Mouse (Mus musculus): Measurements from ENCODE around the gene Tmem135. TPM values are rescaled to one million over a fixed set of nuclear protein-coding genes. Genes with fewer than 3 reads are reported as not detected.
A peak's percentile ranks its signal among the peaks of the same experiment; 100 is the strongest.

Tmem135 gene
- total and polyA plus RNA-seq, 3 experiments: 27.2 to 45.1 (median 43.2) TPM

GRCm38 (mm10) chr7:89140640-89141300 lies 263.3 kb downstream of the Tmem135 start:
- DNase-seq: no peak
- Histone ChIP-seq H3K79me2 (replicated peaks; ENCODE audit: control insufficient read depth, insufficient read depth, low read length) (no peaks in the 10 kb centered on the region), H3K27ac (no peak overlapping the region), H3K4me3 (no peak overlapping the region), H3K4me1 (ENCODE audit: control insufficient read depth, insufficient read depth, low read length) (no peaks in the 10 kb centered on the region), H3K27me3 (ENCODE audit: control insufficient read depth, insufficient read depth, low read length) (no peaks in the 10 kb centered on the region), H3K9ac (ENCODE audit: low read depth, low read length) (no peak overlapping the region), H3K36me3 (ENCODE audit: control insufficient read depth, insufficient read depth, low read length) (no peaks in the 10 kb centered on the region)
- WGBS: 78% methylated on average over 5 of the region's 5 CpGs
- intact Hi-C loops (cut with DNase I): loop anchor here (2.0 kb wide), 1 partner anchor 28 kb away; no protein-coding TSS in a partner anchor
- TF ChIP-seq CTCF (IDR thresholded peaks at IDR 0.05): no peak
- TF ChIP-seq EP300 (IDR thresholded peaks at IDR 0.05; ENCODE audit: insufficient read depth, low read depth, low read length): no peak
- TF ChIP-seq POLR2A (IDR thresholded peaks at IDR 0.05; ENCODE audit: insufficient read depth, low read depth, low read length): no peak

GRCm38 (mm10) chr7:89134884-89135511 lies 269.0 kb downstream of the Tmem135 start:
- intact Hi-C loops (cut with DNase I): no loop called here
- H3K9ac ChIP-seq (ENCODE audit: low read depth, low read length): no peak overlapping the region
- WGBS: 54% methylated on average over 5 of the region's 5 CpGs
- H3K27me3 ChIP-seq (ENCODE audit: control insufficient read depth, insufficient read depth, low read length): no peaks in the 10 kb centered on the region
- no peak for DNase-seq
- H3K4me1 ChIP-seq (ENCODE audit: control insufficient read depth, insufficient read depth, low read length): no peaks in the 10 kb centered on the region
- H3K79me2 ChIP-seq (replicated peaks; ENCODE audit: control insufficient read depth, insufficient read depth, low read length): no peaks in the 10 kb centered on the region
- H3K27ac ChIP-seq: no peak overlapping the region
- TF ChIP-seq POLR2A (IDR thresholded peaks at IDR 0.05; ENCODE audit: insufficient read depth, low read depth, low read length) (no peak), CTCF (IDR thresholded peaks at IDR 0.05) (no peak), EP300 (IDR thresholded peaks at IDR 0.05; ENCODE audit: insufficient read depth, low read depth, low read length) (no peak)
- H3K36me3 ChIP-seq (ENCODE audit: control insufficient read depth, insufficient read depth, low read length): no peaks in the 10 kb centered on the region
- no peak overlapping the region for H3K4me3 ChIP-seq

- Histone ChIP-seq H3K79me2 (replicated peaks; ENCODE audit: control insufficient read depth, insufficient read depth, low read length) (no peaks in the 10 kb centered on the region), H3K9ac (ENCODE audit: low read depth, low read length) (no peak overlapping the region), H3K27me3 (ENCODE audit: control insufficient read depth, insufficient read depth, low read length) (no peaks in the 10 kb centered on the region), H3K27ac (no peak overlapping the region), H3K4me3 (no peak overlapping the region), H3K4me1 (ENCODE audit: control insufficient read depth, insufficient read depth, low read length) (no peaks in the 10 kb centered on the region), H3K36me3 (ENCODE audit: control insufficient read depth, insufficient read depth, low read length) (no peaks in the 10 kb centered on the region)
- TF ChIP-seq EP300 (IDR thresholded peaks at IDR 0.05; ENCODE audit: insufficient read depth, low read depth, low read length) (peak; percentile 90), CTCF (IDR thresholded peaks at IDR 0.05) (peak; percentile 92), POLR2A (IDR thresholded peaks at IDR 0.05; ENCODE audit: insufficient read depth, low read depth, low read length) (no peak)
- intact Hi-C loops (cut with DNase I): loop anchor here (1.0 to 5.0 kb wide), 2 partner anchors 40 to 1029 kb away; no protein-coding TSS in a partner anchor
- DNase-seq: peak; percentile 50 to 78
- WGBS: 57% methylated on average over 7 of the region's 7 CpGs
Measured at GRCm38 (mm10) chr7:89126063-89126882, 277.7 kb downstream of the Tmem135 start.

- peaks cover 4% of the 10 kb centered on the region for H3K36me3 ChIP-seq (ENCODE audit: control insufficient read depth, insufficient read depth, low read length)
- no peak overlapping the region for H3K4me3 ChIP-seq
- H3K4me1 ChIP-seq (ENCODE audit: control insufficient read depth, insufficient read depth, low read length): peaks cover 3% of the 10 kb centered on the region; the same call in 1 of the 2 replicates
- 31% methylated on average over 1 of the region's 1 CpGs for WGBS
- H3K27ac ChIP-seq: peak overlapping the region; percentile 79
- H3K79me2 ChIP-seq (replicated peaks; ENCODE audit: control insufficient read depth, insufficient read depth, low read length): no peaks in the 10 kb centered on the region
- intact Hi-C loops (cut with DNase I): no loop called here
- peak; percentile 34 for DNase-seq
- TF ChIP-seq CTCF (IDR thresholded peaks at IDR 0.05) (no peak), EP300 (IDR thresholded peaks at IDR 0.05; ENCODE audit: insufficient read depth, low read depth, low read length) (peak; percentile 28; the same call in 1 of the 2 replicates)
- H3K9ac ChIP-seq (ENCODE audit: low read depth, low read length): no peak overlapping the region
- no peaks in the 10 kb centered on the region for H3K27me3 ChIP-seq (ENCODE audit: control insufficient read depth, insufficient read depth, low read length)
Measured at GRCm38 (mm10) chr7:89116261-89116664, 287.8 kb downstream of the Tmem135 start.

- no peaks in the 10 kb centered on the region for H3K27me3 ChIP-seq (ENCODE audit: control insufficient read depth, insufficient read depth, low read length)
- H3K36me3 ChIP-seq (ENCODE audit: control insufficient read depth, insufficient read depth, low read length): peaks cover 4% of the 10 kb centered on the region
- TF ChIP-seq EP300 (IDR thresholded peaks at IDR 0.05; ENCODE audit: insufficient read depth, low read depth, low read length) (peak; percentile 51; the same call in 1 of the 2 replicates), POLR2A (IDR thresholded peaks at IDR 0.05; ENCODE audit: insufficient read depth, low read depth, low read length) (peak; percentile 72; the same call in 1 of the 2 replicates), CTCF (IDR thresholded peaks at IDR 0.05) (no peak)
- H3K79me2 ChIP-seq (replicated peaks; ENCODE audit: control insufficient read depth, insufficient read depth, low read length): no peaks in the 10 kb centered on the region
- H3K4me3 ChIP-seq: no peak overlapping the region
- intact Hi-C loops (cut with DNase I): no loop called here
- peak; percentile 23 to 60 for DNase-seq
- peaks cover 3% of the 10 kb centered on the region; the same call in 1 of the 2 replicates for H3K4me1 ChIP-seq (ENCODE audit: control insufficient read depth, insufficient read depth, low read length)
- peak overlapping the region; percentile 79 for H3K27ac ChIP-seq
- no peak overlapping the region for H3K9ac ChIP-seq (ENCODE audit: low read depth, low read length)
- WGBS: 35% methylated on average over 3 of the region's 3 CpGs
Measured at GRCm38 (mm10) chr7:89115633-89116032, 288.4 kb downstream of the Tmem135 start.

Data from heart, adult 2 months (tissue).